Mouse (Mus musculus): Measurements from ENCODE around the gene Slc25a22.
"Not testable (repeated sequence)": the region's sequence is repeated elsewhere in the genome, so short reads cannot be mapped to it uniquely, and the experiment has no call there.

Gene Slc25a22

GRCm38 (mm10) chr7:141413809-141414584, 23.7 kb downstream of the Slc25a22 start, which contains the start of gene Gatd1:
Gatd1 (minus strand) TSS chr7:141414136.
- peak; percentile 99 for DNase-seq (ENCODE audit: low spot score)

- no peak for DNase-seq (ENCODE audit: low spot score)
Observed at GRCm38 (mm10) chr7:141413331-141413730, 24.4 kb downstream of the Slc25a22 start.

GRCm38 (mm10) chr7:141411667-141412066, 26.0 kb downstream of the Slc25a22 start:
- DNase-seq (ENCODE audit: low spot score): no peak

GRCm38 (mm10) chr7:141410631-141411030, 27.1 kb downstream of the Slc25a22 start:
- DNase-seq (ENCODE audit: low spot score): no peak

- DNase-seq (ENCODE audit: low spot score): peak; percentile 87
Observed at GRCm38 (mm10) chr7:141408833-141409232, 28.9 kb downstream of the Slc25a22 start.

GRCm38 (mm10) chr7:141407670-141408069, 30.0 kb downstream of the Slc25a22 start:
- DNase-seq (ENCODE audit: low spot score): not testable (repeated sequence)

- DNase-seq (ENCODE audit: low spot score): no peak
Observed at GRCm38 (mm10) chr7:141405466-141405865, 32.2 kb downstream of the Slc25a22 start.

GRCm38 (mm10) chr7:141403305-141403704, 34.4 kb downstream of the Slc25a22 start:
- no peak for DNase-seq (ENCODE audit: low spot score)

GRCm38 (mm10) chr7:141395348-141395747, 42.3 kb downstream of the Slc25a22 start:
- no peak for DNase-seq (ENCODE audit: low spot score)

GRCm38 (mm10) chr7:141394771-141395170, 42.9 kb downstream of the Slc25a22 start:
- peak; percentile 60 for DNase-seq (ENCODE audit: low spot score)

- DNase-seq (ENCODE audit: low spot score): no peak
Observed at GRCm38 (mm10) chr7:141394158-141394557, 43.5 kb downstream of the Slc25a22 start.

- no peak for DNase-seq (ENCODE audit: low spot score)
Observed at GRCm38 (mm10) chr7:141392552-141393222, 45.0 kb downstream of the Slc25a22 start.

GRCm38 (mm10) chr7:141391625-141392551, 45.8 kb downstream of the Slc25a22 start, which contains the start of gene Taldo1:
Taldo1 (plus strand) TSS chr7:141392199.
- DNase-seq (ENCODE audit: low spot score): peak; percentile 97

GRCm38 (mm10) chr7:141390326-141391259, 47.1 kb downstream of the Slc25a22 start:
- no peak for DNase-seq (ENCODE audit: low spot score)

- DNase-seq (ENCODE audit: low spot score): no peak
Observed at GRCm38 (mm10) chr7:141388487-141389109, 49.1 kb downstream of the Slc25a22 start.

GRCm38 (mm10) chr7:141387807-141388486, 49.7 kb downstream of the Slc25a22 start:
- no peak for DNase-seq (ENCODE audit: low spot score)

GRCm38 (mm10) chr7:141381068-141381835, 56.4 kb downstream of the Slc25a22 start:
- peak; percentile 50 for DNase-seq (ENCODE audit: low spot score)
